Mouse (Mus musculus) large intestine, adult 2 months (tissue): ENCODE measurements around the gene Usp16. TPM values are rescaled to one million over a fixed set of nuclear protein-coding genes. Genes with fewer than 3 reads are reported as not detected.

Source experiments
- polyA plus RNA-seq: library from polyadenylated mRNA; depleted of rRNA; stranded (reverse); fragments of >200 nt; gene quantifications from 2 replicates; pipeline ENCODE4 v1.2.3, GENCODE M21; 2012; rRNA removed

The Usp16 gene
- polyA plus RNA-seq, 1 experiment: 25.2 TPM

Other genes starting within 250 kb of the Usp16 start
- gene N6amt1, start 100.5 kb upstream of the Usp16 start, polyA plus RNA-seq: 3.6 and 5.1 TPM in 2 replicates
- 4.1 and 6.6 TPM in 2 replicates for gene Ltn1, start 22.1 kb upstream of the Usp16 start, polyA plus RNA-seq
- gene Rwdd2b, start 14.1 kb upstream of the Usp16 start, polyA plus RNA-seq: 24.4 and 34.8 TPM in 2 replicates
- 27.4 and 31.4 TPM in 2 replicates for gene Cct8, start 41.2 kb downstream of the Usp16 start, polyA plus RNA-seq
- 0.41 and 0.53 TPM in 2 replicates for gene Map3k7cl, start 98.6 kb downstream of the Usp16 start, polyA plus RNA-seq
- gene Bach1, start 244.2 kb downstream of the Usp16 start, polyA plus RNA-seq: 13.7 and 32.3 TPM in 2 replicates